13 mouse cellular contexts compared by ENCODE assay signal in the genomic region with DNA sequence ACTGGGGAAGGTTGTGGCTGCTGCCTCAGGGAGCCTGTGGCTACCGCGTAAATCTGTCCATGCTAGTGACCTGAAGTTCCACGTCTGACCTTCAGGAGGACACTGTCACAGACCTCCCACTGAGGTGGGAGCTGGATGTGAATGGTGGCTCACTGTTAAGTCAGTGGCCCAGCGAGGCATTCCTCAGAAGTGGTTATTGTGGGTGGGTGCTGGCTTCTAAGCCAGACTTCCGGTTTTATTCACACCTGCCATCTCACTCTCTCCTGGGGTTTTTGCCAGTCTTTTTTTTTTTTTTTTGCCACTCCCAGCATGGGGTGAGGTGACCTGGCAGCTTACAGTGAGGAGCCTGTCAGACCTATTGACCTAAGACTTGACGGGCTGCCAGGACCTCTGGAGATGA. TPM values are rescaled to one million over a fixed set of nuclear protein-coding genes. Genes with fewer than 3 reads are reported as not detected.
DNase-seq lines count a peak whose midpoint lies in the region; ATAC-seq and TF ChIP-seq lines count a peak whose summit lies in the region.
"Had no signal": no experiment of that assay in that cellular context is flagged by ENCODE, and none has a peak within 500 bp of the region (broad histone marks: within the 10 kb centered on the region; RNA-seq: fewer than 3 reads in every experiment).

No protein-coding gene starts in this region.

- TF ChIP-seq POLR2A in CH12.LX (IDR thresholded peaks at IDR 0.05; ENCODE audit: low read depth, low read length), result no peak

- no peaks in the 10 kb centered on the region for H3K36me3 ChIP-seq in kidney, postnatal 0 days (ENCODE audit: insufficient read depth, low read length)
- no peaks in the 10 kb centered on the region for H3K36me3 ChIP-seq in CH12.LX (replicated peaks in 1 of 2; ENCODE audit: control insufficient read depth in 1 of 2, insufficient read depth in 1 of 2, low read length in 1 of 2)
- H3K36me3 ChIP-seq: embryonic facial prominence, embryonic 15.5 days; heart, embryonic 12.5 days; hindbrain, embryonic 15.5 days had no signal

- TF ChIP-seq RAD21 in CH12.LX (IDR thresholded peaks at IDR 0.05; ENCODE audit: low read depth, low read length), result no peak

- dilution Hi-C loops in CH12.LX (cut with MboI; ENCODE audit: extremely low pct_ligation_motif_present, extremely low pct_unique_long_range_greater_than_20kb, low sequenced_read_pairs), result no loop called here

- no peak overlapping the region for H3K4me2 ChIP-seq in kidney, postnatal 0 days (ENCODE audit: low read length)
- H3K4me2 ChIP-seq in CH12.LX (ENCODE audit: insufficient read depth, low read depth, poor library complexity, severe bottlenecking), result no peak overlapping the region
- H3K4me2 ChIP-seq: embryonic facial prominence, embryonic 15.5 days; heart, embryonic 12.5 days; hindbrain, embryonic 15.5 days had no signal

- H3K27ac ChIP-seq in kidney, postnatal 0 days, result no peak overlapping the region
- no peak overlapping the region for H3K27ac ChIP-seq in CH12.LX (ENCODE audit: insufficient read depth, low read depth)
- H3K27ac ChIP-seq: embryonic facial prominence, embryonic 15.5 days; hindbrain, embryonic 15.5 days had no signal

- H3K79me2 ChIP-seq in CH12.LX (replicated peaks; ENCODE audit: control insufficient read depth, extremely low read depth, insufficient read depth, poor library complexity, severe bottlenecking), result no peaks in the 10 kb centered on the region

- no peaks in the 10 kb centered on the region for H3K27me3 ChIP-seq in kidney, postnatal 0 days (ENCODE audit: insufficient read depth, low read length)
- H3K27me3 ChIP-seq in CH12.LX (replicated peaks), result peaks cover 2% of the 10 kb centered on the region
- H3K27me3 ChIP-seq: embryonic facial prominence, embryonic 15.5 days; heart, embryonic 12.5 days; hindbrain, embryonic 15.5 days had no signal

- in situ Hi-C loops in CH12.LX (cut with MboI; ENCODE audit: low pct_ligation_motif_present, low pct_unique_long_range_greater_than_20kb, low sequenced_read_pairs), result no loop called here

- no peak for DNase-seq in kidney, postnatal 0 days (ENCODE audit: low spot score)
- no peak for DNase-seq in kidney, postnatal 14 days
- no peak for DNase-seq in CH12.LX (ENCODE audit: extremely low read depth)
- DNase-seq in induced T-regulatory cell, adult 2 months (ENCODE audit: low read depth), result peak; percentile 72
- DNase-seq in gastrocnemius, postnatal 4 days (ENCODE audit: low spot score in 2 of 2), result no peak
- no peak for DNase-seq in spleen, adult 12 weeks (ENCODE audit: low spot score)
- DNase-seq: cerebellum, adult 9-11 months; lung, adult 2 months had no signal

- H3K4me1 ChIP-seq in kidney, postnatal 0 days (replicated peaks; ENCODE audit: insufficient read depth, low read length), result no peaks in the 10 kb centered on the region
- H3K4me1 ChIP-seq in CH12.LX (ENCODE audit: control insufficient read depth in 1 of 2, insufficient read depth in 2 of 2), result peaks cover 3 to 15% of the 10 kb centered on the region in 2 experiments; a peak in 3 of 4 replicates

- no peak overlapping the region for H3K9ac ChIP-seq in kidney, postnatal 0 days (ENCODE audit: low read depth, low read length)
- H3K9ac ChIP-seq in CH12.LX (ENCODE audit: insufficient read depth, low read depth), result no peak overlapping the region
- H3K9ac ChIP-seq: embryonic facial prominence, embryonic 15.5 days; heart, embryonic 12.5 days; hindbrain, embryonic 15.5 days had no signal

- 31% methylated on average over 6 of the region's 6 CpGs for WGBS in kidney, postnatal 0 days

- no peaks in the 10 kb centered on the region for H3K9me3 ChIP-seq in kidney, postnatal 0 days (replicated peaks; ENCODE audit: low read length)
- H3K9me3 ChIP-seq in CH12.LX (replicated peaks; ENCODE audit: low read length), result no peaks in the 10 kb centered on the region
- H3K9me3 ChIP-seq: embryonic facial prominence, embryonic 15.5 days; heart, embryonic 12.5 days; hindbrain, embryonic 15.5 days had no signal

- TF ChIP-seq EP300 in CH12.LX (IDR thresholded peaks at IDR 0.05; ENCODE audit: low read length), result no peak

- H3K4me3 ChIP-seq in kidney, postnatal 0 days (replicated peaks; ENCODE audit: low read depth, low read length), result no peak overlapping the region
- no peak overlapping the region for H3K4me3 ChIP-seq in CH12.LX (replicated peaks in 1 of 3; ENCODE audit: low read depth in 2 of 3, low read length in 2 of 3, poor library complexity in 1 of 3)
- H3K4me3 ChIP-seq: embryonic facial prominence, embryonic 15.5 days; heart, embryonic 12.5 days; hindbrain, embryonic 15.5 days had no signal

- ATAC-seq in kidney, postnatal 0 days (replicated peaks; ENCODE audit: low FRiP score, low read depth), result no peak
- peak; percentile 44; the same call in 1 of the 2 replicates for ATAC-seq in neutrophil, adult 5-6 weeks (ENCODE audit: extremely low read depth, insufficient number of reproducible peaks, low FRiP score, poor library complexity, severe bottlenecking)
- no peak for ATAC-seq in frontal cortex, adult (ENCODE audit: low TSS enrichment)

- peak; percentile 4; the same call in 1 of the 2 replicates for TF ChIP-seq CTCF in kidney, postnatal 0 days (IDR thresholded peaks at IDR 0.05; ENCODE audit: low read depth)
- TF ChIP-seq CTCF in CH12.LX (conservative IDR thresholded peaks at IDR 0.05 in 1 of 2, IDR thresholded peaks at IDR 0.05 in 1 of 2; ENCODE audit: low read depth in 2 of 2, low read length in 2 of 2), result no peak

TF ChIP-seq in CH12.LX, 34 proteins besides CTCF, POLR2A, EP300 and RAD21:
- TF ChIP-seq ZNF384 (IDR thresholded peaks at IDR 0.05; ENCODE audit: low read depth, low read length) (peak; percentile 75), NELFE (IDR thresholded peaks at IDR 0.05; ENCODE audit: low read depth, low read length) (no peak)

RNA-seq across cellular contexts. Expression of gene Fos, which starts 43.3 kb away (rescaled TPM):
- 3.5 and 3.9 TPM in 2 replicates for polyA plus RNA-seq in kidney, postnatal 0 days (2015; fragmentation: Nextera tagmentation; extraction: Ambion mirVana)
- total RNA-seq in CH12.LX (2012; rRNA removed) (0.17 and 0.21 TPM in 2 replicates), CH12.LX (2014; rRNA removed) (0.20 and 0.76 TPM in 2 replicates)
- polyA plus RNA-seq in CH12.LX (2012; ENCODE audit: insufficient read length, low read depth), result 0.11 and 0.26 TPM in 2 replicates
- total RNA-seq in neutrophil, adult 5-6 weeks (2017), result 1,256 and 1,280 TPM in 2 replicates
- total RNA-seq in gastrocnemius, postnatal 4 days (2021), result 10 to 100 TPM; 19.0 to 20.0 TPM

RNA-seq across cellular contexts. Expression of gene Tmed10, which starts 55.8 kb away (rescaled TPM):
- polyA plus RNA-seq in kidney, postnatal 0 days (2015; fragmentation: Nextera tagmentation; extraction: Ambion mirVana), result 357 and 372 TPM in 2 replicates
- total RNA-seq in CH12.LX (2012; rRNA removed) (70.2 and 73.8 TPM in 2 replicates), CH12.LX (2014; rRNA removed) (59.8 and 60.0 TPM in 2 replicates)
- 211 and 216 TPM in 2 replicates for polyA plus RNA-seq in CH12.LX (2012; ENCODE audit: insufficient read length, low read depth)
- total RNA-seq in neutrophil, adult 5-6 weeks (2017), result 89.6 and 92.8 TPM in 2 replicates
- total RNA-seq in gastrocnemius, postnatal 4 days (2021), result 100 to 1,000 TPM; 190 to 191 TPM

Comparison
In these comparisons a context has a peak if more than half of its experiments do, and no peak if none do; other contexts are left out.
1. RNA of gene Fos, which starts 43.3 kb away (total RNA-seq): 1,256 to 1,280 TPM in neutrophil, adult 5-6 weeks; 19.0 to 20.0 TPM in gastrocnemius, postnatal 4 days and 0.17 to 0.76 TPM in CH12.LX; every median in the first group is over 10 times any median in the second.